Mouse (Mus musculus): Measurements from ENCODE around the gene Ptprc. TPM values are rescaled to one million over a fixed set of nuclear protein-coding genes. Genes with fewer than 3 reads are reported as not detected.
A peak's percentile ranks its signal among the peaks of the same experiment; 100 is the strongest.

Ptprc gene
- total and polyA plus RNA-seq, 3 experiments: 13.1 to 15.1 TPM; not detected in 1

- TF ChIP-seq MYC (IDR thresholded peaks at IDR 0.05; ENCODE audit: low read depth, low read length) (no peak; the same call in 1 of the 2 replicates), POLR2AphosphoS5 (IDR thresholded peaks at IDR 0.05; ENCODE audit: borderline replicate concordance, low read depth, low read length) (no peak), TBP (IDR thresholded peaks at IDR 0.05; ENCODE audit: low read depth, low read length) (0 out of 2 replicates have a peak, but pooled peaks have one; percentile 67), KAT2A (conservative IDR thresholded peaks at IDR 0.05; ENCODE audit: low read depth, low read length) (no peak), CHD2 (IDR thresholded peaks at IDR 0.05; ENCODE audit: low read length) (no peak), CTCF (IDR thresholded peaks at IDR 0.05 in 2 of 3, conservative IDR thresholded peaks at IDR 0.05 in 1 of 3; ENCODE audit: control insufficient read depth in 1 of 3, insufficient read depth in 1 of 3, low read depth in 2 of 3, low read length in 3 of 3, poor library complexity in 1 of 3, severe bottlenecking in 1 of 3) (no peak), MAZ (IDR thresholded peaks at IDR 0.05; ENCODE audit: low read depth, low read length) (no peak), ELF1 (IDR thresholded peaks at IDR 0.05; ENCODE audit: low read depth, low read length) (peak; percentile 71), CHD1 (IDR thresholded peaks at IDR 0.05; ENCODE audit: low read depth, low read length) (0 out of 2 replicates have a peak, but pooled peaks have one; percentile 74), E2F4 (IDR thresholded peaks at IDR 0.05; ENCODE audit: borderline replicate concordance, low read depth, low read length) (no peak), TAL1 (IDR thresholded peaks at IDR 0.05; ENCODE audit: low read length) (no peak), SMC3 (IDR thresholded peaks at IDR 0.05; ENCODE audit: low read depth, low read length) (no peak), ZMIZ1 (IDR thresholded peaks at IDR 0.05; ENCODE audit: low read depth, low read length) (no peak), MXI1 (IDR thresholded peaks at IDR 0.05; ENCODE audit: low read depth, low read length) (peak; percentile 48; the same call in 1 of the 2 replicates), GABPA (IDR thresholded peaks at IDR 0.05; ENCODE audit: low read depth, low read length) (no peak), TCF12 (IDR thresholded peaks at IDR 0.05; ENCODE audit: low read depth, low read length) (peak; percentile 37; the same call in 1 of the 2 replicates), UBTF (IDR thresholded peaks at IDR 0.05; ENCODE audit: borderline replicate concordance, insufficient read depth, low read depth, low read length) (no peak), HCFC1 (IDR thresholded peaks at IDR 0.05; ENCODE audit: low read depth, low read length) (peak; percentile 70), MAFK (IDR thresholded peaks at IDR 0.05; ENCODE audit: borderline replicate concordance, low read depth, low read length) (no peak), SIN3A (IDR thresholded peaks at IDR 0.05; ENCODE audit: low read length) (peak; percentile 80), ETS1 (IDR thresholded peaks at IDR 0.05; ENCODE audit: low read depth, low read length) (peak; percentile 81), JUND (IDR thresholded peaks at IDR 0.05; ENCODE audit: low read depth, low read length) (peak; percentile 23; the same call in 1 of the 2 replicates), ZC3H11A (IDR thresholded peaks at IDR 0.05; ENCODE audit: low read depth, low read length) (peak; percentile 24; the same call in 1 of the 2 replicates), ZKSCAN1 (IDR thresholded peaks at IDR 0.05; ENCODE audit: low read depth, low read length) (no peak), NELFE (IDR thresholded peaks at IDR 0.05; ENCODE audit: low read depth, low read length) (peak; percentile 49; the same call in 1 of the 2 replicates), ZNF384 (IDR thresholded peaks at IDR 0.05; ENCODE audit: low read depth, low read length) (peak; percentile 99)
These were observed 609 bp downstream of the Ptprc start (continued) for GRCm38 (mm10) chr1:138174705-138175492.

Measured in MEL (cell line).